Mouse (Mus musculus): ENCODE measurements around the gene Suds3.
A peak's percentile ranks its signal among the peaks of the same experiment; 100 is the strongest.

GRCm38 (mm10) chr5:117069498-117069894 is 46.4 kb downstream of the Suds3 start:
- TF ChIP-seq MAX (IDR thresholded peaks at IDR 0.05; ENCODE audit: low read length): no peak
- TF ChIP-seq CTCF (IDR thresholded peaks at IDR 0.05 in 2 of 3, conservative IDR thresholded peaks at IDR 0.05 in 1 of 3; ENCODE audit: control insufficient read depth in 1 of 3, insufficient read depth in 1 of 3, low read depth in 2 of 3, low read length in 3 of 3, poor library complexity in 1 of 3, severe bottlenecking in 1 of 3): peak; percentile 32 to 39 (median 33); a peak in 5 of 6 replicates

Data from MEL (cell line).